Mouse (Mus musculus) kidney, adult 9 months (tissue): ENCODE data around the gene Gramd1b.

Experiments used
- DNase-seq: peaks from one replicate; pipeline ENCODE4 v3.0.0; 2022

Gramd1b gene

GRCm38 (mm10) chr9:40531027-40531621 is at the start of gene Gramd1b:
TSS of gene Gramd1b (minus strand) at chr9:40531383.
- DNase-seq: peak; percentile 5

GRCm38 (mm10) chr9:40578726-40579625 is 47.8 kb upstream of the Gramd1b start:
- no peak for DNase-seq

GRCm38 (mm10) chr9:40577132-40577531 is 45.9 kb upstream of the Gramd1b start:
- DNase-seq: no peak

DNA sequence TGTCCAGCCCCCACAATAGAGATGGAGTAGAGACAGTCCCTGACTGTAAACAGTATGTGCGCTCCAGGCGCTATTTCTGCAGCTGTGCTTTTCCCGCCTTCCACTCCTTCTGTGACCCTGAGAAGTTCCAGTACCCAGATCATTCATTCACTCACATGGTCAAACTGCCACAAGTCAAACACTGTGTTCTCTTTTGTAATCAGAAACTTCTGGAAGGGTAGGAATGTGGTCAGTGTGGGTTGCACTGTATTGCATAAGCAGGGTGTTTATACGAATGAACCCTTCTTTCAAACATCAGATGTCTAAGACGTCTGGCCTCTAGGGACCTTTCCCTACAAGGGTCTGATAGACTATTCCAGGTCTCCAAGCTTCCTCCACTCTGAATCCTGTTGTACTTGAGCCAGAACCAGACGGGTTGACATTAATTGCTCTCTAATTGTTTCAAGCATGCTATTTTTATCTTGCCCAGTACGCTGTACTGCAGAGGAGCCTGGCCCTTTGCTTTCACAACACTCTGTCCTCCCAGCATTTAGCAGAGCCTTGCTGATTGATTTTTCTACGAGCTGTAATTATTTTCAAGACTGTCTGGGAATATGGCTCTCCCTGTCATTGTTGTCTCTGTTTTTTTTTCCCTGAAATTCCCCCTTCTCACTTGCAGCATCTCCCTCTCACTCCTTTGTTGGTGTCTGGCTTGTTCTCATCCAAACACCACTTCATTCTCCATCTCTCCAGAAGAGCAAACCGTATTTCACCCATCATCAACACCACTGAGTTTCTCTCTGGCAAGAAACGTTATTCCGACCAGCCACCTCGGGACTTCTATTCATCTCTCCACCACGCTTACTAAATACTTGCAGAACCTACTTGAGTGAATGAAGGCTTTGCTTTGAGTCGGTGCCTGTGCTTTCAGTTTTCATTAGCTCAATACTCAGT is 44.1 kb upstream of the Gramd1b start:
- DNase-seq: peak; percentile 58

GRCm38 (mm10) chr9:40571280-40571679 is 40.1 kb upstream of the Gramd1b start:
- peak; percentile 38 for DNase-seq

- DNase-seq: no peak
These were observed 36.9 kb upstream of the Gramd1b start for GRCm38 (mm10) chr9:40568070-40568469.

DNA sequence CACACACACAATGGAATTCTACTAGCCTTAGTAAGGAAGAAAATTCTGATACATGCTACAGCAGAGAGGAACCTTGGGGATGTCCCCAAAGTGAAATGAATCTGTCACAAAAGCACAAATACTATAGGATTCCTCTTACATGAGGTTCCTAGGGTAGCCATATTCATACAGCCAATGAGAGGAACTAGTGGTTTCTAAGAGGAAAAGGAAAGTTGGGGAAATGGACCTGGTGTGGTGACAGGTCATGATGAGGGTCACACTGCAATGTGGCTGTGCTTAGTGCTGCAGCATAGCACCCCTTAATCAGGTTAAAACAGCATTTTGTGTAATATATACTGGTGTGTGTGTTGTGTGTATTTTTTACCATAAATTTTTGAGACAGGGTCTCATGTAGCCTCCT is 32.6 kb upstream of the Gramd1b start:
- no peak for DNase-seq

GRCm38 (mm10) chr9:40559646-40560045 is 28.5 kb upstream of the Gramd1b start:
- no peak for DNase-seq

GRCm38 (mm10) chr9:40557796-40558195 is 26.6 kb upstream of the Gramd1b start:
- no peak for DNase-seq

- no peak for DNase-seq
These were observed 25.2 kb upstream of the Gramd1b start for GRCm38 (mm10) chr9:40556396-40556795.

DNA sequence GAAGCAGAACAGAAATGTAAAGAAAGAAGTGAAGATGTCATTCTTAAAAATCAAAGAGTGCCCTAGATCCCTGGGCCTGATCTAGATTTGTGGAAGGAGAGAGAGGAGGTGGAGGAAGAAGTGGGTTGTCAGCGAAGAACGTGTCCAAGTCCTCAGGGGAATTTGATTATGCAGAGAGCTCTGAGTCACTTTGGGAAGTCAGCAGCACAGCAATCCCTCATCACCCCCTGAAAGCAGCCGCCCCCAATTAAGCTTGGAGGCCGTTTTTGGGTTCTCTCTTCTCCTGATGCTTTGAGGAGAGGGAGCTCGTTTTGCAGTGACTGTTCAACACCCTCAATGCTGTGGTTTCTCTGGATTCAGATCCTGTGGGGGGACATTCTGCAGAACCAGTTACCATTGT is 24.1 kb upstream of the Gramd1b start:
- DNase-seq: no peak

DNA sequence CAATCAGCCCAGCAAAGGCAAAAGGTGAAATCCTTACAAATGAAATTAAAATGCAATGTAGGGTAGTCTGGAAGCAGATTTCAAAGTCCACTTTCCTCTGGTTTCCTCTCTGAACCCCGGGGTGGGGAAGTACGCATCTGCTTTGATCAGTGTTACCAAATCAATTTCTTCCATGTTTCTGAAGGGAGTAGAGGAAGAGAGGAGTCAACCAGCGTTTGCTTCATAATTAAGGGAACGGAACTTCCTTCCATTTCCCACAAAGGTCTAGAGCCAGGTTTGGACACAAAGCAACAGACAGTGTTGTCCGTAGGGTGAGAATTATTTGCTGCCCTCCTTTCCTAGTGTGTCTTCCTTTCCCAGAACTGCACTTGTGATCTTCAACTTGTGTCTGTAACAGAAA is 16.7 kb upstream of the Gramd1b start:
- DNase-seq: no peak

- DNase-seq: no peak
These were observed 14.0 kb upstream of the Gramd1b start for GRCm38 (mm10) chr9:40545193-40545592.

- no peak for DNase-seq
These were observed 8.5 kb upstream of the Gramd1b start for GRCm38 (mm10) chr9:40539588-40540140.

DNA sequence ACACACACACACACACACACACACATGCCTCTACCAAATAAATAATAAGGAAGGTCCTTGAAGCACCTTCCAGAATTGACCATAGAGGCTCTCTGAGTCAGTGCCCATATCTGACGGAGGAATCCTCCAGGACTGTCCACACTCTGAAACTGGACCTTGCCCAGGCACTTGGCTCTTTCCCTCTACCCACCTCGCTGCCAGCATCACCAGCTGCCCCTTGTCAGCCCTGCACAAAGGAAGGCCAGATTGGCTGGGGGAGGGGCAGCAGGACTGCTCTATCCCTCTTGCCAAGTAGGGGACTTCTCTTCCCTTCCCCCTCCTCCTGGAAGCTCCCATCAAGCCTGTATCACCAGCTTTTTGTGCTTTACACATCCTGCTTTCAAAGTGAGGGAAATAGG is 6.5 kb upstream of the Gramd1b start:
- peak; percentile 50 for DNase-seq

- no peak for DNase-seq
These were observed 6.0 kb upstream of the Gramd1b start for GRCm38 (mm10) chr9:40537044-40537707.

- no peak for DNase-seq
These were observed 647 bp downstream of the Gramd1b start for GRCm38 (mm10) chr9:40530536-40530935.

DNA sequence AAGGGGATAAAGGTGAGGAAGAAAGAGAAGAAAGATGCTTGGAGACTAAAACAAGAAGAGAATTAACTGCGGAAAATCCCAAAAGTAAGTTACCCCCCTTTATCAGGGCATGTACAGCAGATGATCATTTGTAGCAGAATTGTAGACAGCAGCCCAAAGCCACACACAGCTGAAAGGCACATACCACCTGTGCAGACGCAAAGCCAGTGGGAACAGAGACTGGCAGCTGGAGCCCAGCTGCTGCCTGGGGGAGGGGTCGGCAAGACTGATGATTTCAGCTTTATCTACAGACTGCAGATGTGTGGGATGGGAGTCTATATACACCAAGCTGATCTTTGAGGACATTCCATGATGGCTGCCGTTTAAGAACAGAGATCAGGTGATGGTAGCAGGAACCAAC is 2.5 kb downstream of the Gramd1b start:
- no peak for DNase-seq

- DNase-seq: no peak
These were observed 4.3 kb downstream of the Gramd1b start for GRCm38 (mm10) chr9:40526928-40527327.

DNA sequence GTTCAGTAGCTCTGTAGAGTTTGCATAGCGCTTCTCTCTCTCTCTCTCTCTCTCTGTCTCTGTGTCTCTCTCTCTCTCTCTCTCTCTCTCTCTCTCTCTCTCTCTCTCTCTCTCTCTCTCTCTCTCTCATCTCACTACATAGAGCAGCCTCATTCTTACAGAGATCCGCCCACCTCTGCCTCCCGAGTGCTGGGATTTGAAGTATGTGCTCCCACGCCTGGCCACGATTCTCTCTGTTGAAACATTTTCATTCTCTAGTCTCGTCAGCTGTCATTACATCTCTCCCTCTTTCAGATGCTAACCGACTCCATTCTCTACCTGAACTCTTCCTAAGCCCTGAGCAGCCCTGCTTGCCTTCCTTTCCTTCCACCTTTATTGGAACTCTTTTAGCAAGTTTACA is 9.0 kb downstream of the Gramd1b start:
- DNase-seq: no peak

- no peak for DNase-seq
These were observed 10.1 kb downstream of the Gramd1b start for GRCm38 (mm10) chr9:40521097-40521496.

DNA sequence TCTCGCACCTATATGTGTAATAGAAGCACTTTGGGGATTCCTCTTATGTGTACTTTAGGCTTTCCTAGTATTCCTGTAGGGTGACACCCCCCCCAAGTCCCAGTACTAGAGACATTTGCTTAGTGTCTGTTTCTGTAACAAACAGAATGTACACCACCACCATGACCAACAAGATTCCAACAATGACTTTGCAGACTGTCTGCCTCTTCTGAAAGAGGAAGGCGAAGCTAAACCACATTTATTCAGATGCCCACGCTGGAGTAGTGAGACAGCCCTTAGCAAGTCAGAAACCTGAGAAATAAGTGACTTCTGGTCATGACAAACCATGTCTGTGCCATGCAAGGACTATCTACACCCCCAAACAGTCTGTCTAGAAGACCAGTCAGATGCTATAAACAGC is 11.9 kb downstream of the Gramd1b start:
- no peak for DNase-seq
